7 mouse cellular contexts compared by ENCODE assay signal in genomic region chr7:4898851-4899648, GRCm38 (mm10). TPM values are rescaled to one million over a fixed set of nuclear protein-coding genes. Genes with fewer than 3 reads are reported as not detected.
DNase-seq lines count a peak whose midpoint lies in the region; ATAC-seq and TF ChIP-seq lines count a peak whose summit lies in the region.

No protein-coding gene starts in this region.

- H3K36me3 ChIP-seq in limb, embryonic 10.5 days, result no peaks in the 10 kb centered on the region

- ATAC-seq in erythroid progenitor cell, adult 5-6 weeks (replicated peaks; ENCODE audit: low FRiP score, poor library complexity, severe bottlenecking), result 0 out of 2 replicates have a peak, but pooled peaks have one; percentile 41

- no peak for TF ChIP-seq POLR2A in olfactory bulb, adult 2 months (IDR thresholded peaks at IDR 0.05; ENCODE audit: insufficient read depth, low read depth, low read length)

- DNase-seq in left cerebral cortex, postnatal 4 days, result peak; percentile 43
- no peak for DNase-seq in left cerebral cortex, adult 18-20 months (ENCODE audit: low spot score in 2 of 2)
- peak; percentile 37 for DNase-seq in limb, embryonic 10.5 days (ENCODE audit: low spot score)
- DNase-seq in urinary bladder, postnatal 4 days (ENCODE audit: low spot score in 2 of 2), result no peak
- no peak for DNase-seq in right cerebral cortex, postnatal 14 days

- peaks cover 7% of the 10 kb centered on the region for H3K4me1 ChIP-seq in limb, embryonic 10.5 days
- peaks cover 14% of the 10 kb centered on the region for H3K4me1 ChIP-seq in olfactory bulb, adult 2 months (ENCODE audit: control insufficient read depth, insufficient read depth, low read length)

- H3K9me3 ChIP-seq in limb, embryonic 10.5 days (replicated peaks), result 0 out of 2 replicates have a peak, but pooled peaks cover 2% of the 10 kb centered on the region

- 14% methylated on average over 18 of the region's 18 CpGs for WGBS in limb, embryonic 10.5 days
- 31% methylated on average over 18 of the region's 18 CpGs for WGBS in olfactory bulb, adult 2 months

- no peak overlapping the region for H3K27ac ChIP-seq in limb, embryonic 10.5 days
- H3K27ac ChIP-seq in olfactory bulb, adult 2 months (ENCODE audit: insufficient read depth, low read depth, low read length), result no peak overlapping the region

- intact Hi-C loops in left cerebral cortex, postnatal 4 days (cut with DNase I), result no loop called here

- no peak for TF ChIP-seq CTCF in olfactory bulb, adult 2 months (IDR thresholded peaks at IDR 0.05; ENCODE audit: insufficient read depth, low read depth, low read length)

- H3K4me3 ChIP-seq in limb, embryonic 10.5 days, result peak overlapping the region; percentile 35
- H3K4me3 ChIP-seq in olfactory bulb, adult 2 months (ENCODE audit: insufficient read depth, low read depth, low read length), result peak overlapping the region; percentile 29; the same call in 1 of the 2 replicates

- H3K27me3 ChIP-seq in limb, embryonic 10.5 days (ENCODE audit: low read depth, poor library complexity, severe bottlenecking), result peaks cover 33% of the 10 kb centered on the region

RNA-seq across cellular contexts. Expression of gene Gm36210, which starts 7.3 kb away (rescaled TPM):
- under 1 TPM; 0.50 to 0.74 TPM for total RNA-seq in left cerebral cortex, postnatal 4 days (2021)
- under 1 TPM in 1 of 2 experiments, not detected in 1; 0.46 TPM for total RNA-seq in left cerebral cortex, adult 18-20 months (2021)
- total RNA-seq in erythroid progenitor cell, adult 5-6 weeks (2015; ENCODE audit: low replicate concordance), result not detected in 2 replicates
- not detected in 2 replicates for total RNA-seq in erythroid progenitor cell, adult 5-6 weeks (2017; ENCODE audit: low replicate concordance)
- polyA plus RNA-seq in limb, embryonic 10.5 days (2016; fragmentation: Nextera tagmentation; extraction: Ambion mirVana), result not detected in 2 replicates
- not detected in 2 replicates for polyA plus RNA-seq in olfactory bulb, adult 2 months (2012; ENCODE audit: insufficient read depth, insufficient read length, low replicate concordance, missing spikeins)

RNA-seq across cellular contexts. Expression of gene Zfp628, which starts 16.0 kb away (rescaled TPM):
- 10 to 100 TPM; 21.1 to 21.4 TPM for total RNA-seq in left cerebral cortex, postnatal 4 days (2021)
- 10 to 100 TPM; 14.7 to 15.9 TPM for total RNA-seq in left cerebral cortex, adult 18-20 months (2021)
- 7.1 and 8.6 TPM in 2 replicates for total RNA-seq in erythroid progenitor cell, adult 5-6 weeks (2015; ENCODE audit: low replicate concordance)
- 4.6 and 11.6 TPM in 2 replicates for total RNA-seq in erythroid progenitor cell, adult 5-6 weeks (2017; ENCODE audit: low replicate concordance)
- polyA plus RNA-seq in limb, embryonic 10.5 days (2016; fragmentation: Nextera tagmentation; extraction: Ambion mirVana), result 4.2 and 5.1 TPM in 2 replicates
- not detected in 2 replicates for polyA plus RNA-seq in olfactory bulb, adult 2 months (2012; ENCODE audit: insufficient read depth, insufficient read length, low replicate concordance, missing spikeins)

RNA-seq across cellular contexts. Expression of gene Isoc2a, which starts 22.1 kb away (rescaled TPM):
- 1 to 10 TPM; 6.2 to 6.5 TPM for total RNA-seq in left cerebral cortex, postnatal 4 days (2021)
- 10 to 100 TPM; 14.2 to 14.8 TPM for total RNA-seq in left cerebral cortex, adult 18-20 months (2021)
- 2.2 TPM in 1 of 2 replicates, not detected in the other for total RNA-seq in erythroid progenitor cell, adult 5-6 weeks (2015; ENCODE audit: low replicate concordance)
- total RNA-seq in erythroid progenitor cell, adult 5-6 weeks (2017; ENCODE audit: low replicate concordance), result 0.26 and 1.8 TPM in 2 replicates
- polyA plus RNA-seq in limb, embryonic 10.5 days (2016; fragmentation: Nextera tagmentation; extraction: Ambion mirVana), result 0.46 and 0.64 TPM in 2 replicates
- not detected in 2 replicates for polyA plus RNA-seq in olfactory bulb, adult 2 months (2012; ENCODE audit: insufficient read depth, insufficient read length, low replicate concordance, missing spikeins)

RNA-seq across cellular contexts. Expression of gene Nat14, which starts 22.8 kb away (rescaled TPM):
- 10 to 100 TPM; 50.8 to 51.5 TPM for total RNA-seq in left cerebral cortex, postnatal 4 days (2021)
- 100 to 1,000 TPM; 104 TPM for total RNA-seq in left cerebral cortex, adult 18-20 months (2021)
- total RNA-seq in erythroid progenitor cell, adult 5-6 weeks (2015; ENCODE audit: low replicate concordance), result 2.9 TPM in 1 of 2 replicates, not detected in the other
- 0.64 and 4.4 TPM in 2 replicates for total RNA-seq in erythroid progenitor cell, adult 5-6 weeks (2017; ENCODE audit: low replicate concordance)
- polyA plus RNA-seq in limb, embryonic 10.5 days (2016; fragmentation: Nextera tagmentation; extraction: Ambion mirVana), result 2.8 and 4.9 TPM in 2 replicates
- not detected in 2 replicates for polyA plus RNA-seq in olfactory bulb, adult 2 months (2012; ENCODE audit: insufficient read depth, insufficient read length, low replicate concordance, missing spikeins)

RNA-seq across cellular contexts. Expression of gene Ssc5d, which starts 26.5 kb away (rescaled TPM):
- total RNA-seq in left cerebral cortex, postnatal 4 days (2021), result 1 to 10 TPM; 3.1 to 3.6 TPM
- total RNA-seq in left cerebral cortex, adult 18-20 months (2021), result 1 to 10 TPM; 2.6 to 3.3 TPM
- total RNA-seq in erythroid progenitor cell, adult 5-6 weeks (2015; ENCODE audit: low replicate concordance), result not detected in 2 replicates
- total RNA-seq in erythroid progenitor cell, adult 5-6 weeks (2017; ENCODE audit: low replicate concordance), result not detected in 2 replicates
- polyA plus RNA-seq in limb, embryonic 10.5 days (2016; fragmentation: Nextera tagmentation; extraction: Ambion mirVana), result 0.95 and 2.0 TPM in 2 replicates
- not detected in 2 replicates for polyA plus RNA-seq in olfactory bulb, adult 2 months (2012; ENCODE audit: insufficient read depth, insufficient read length, low replicate concordance, missing spikeins)

Comparison
In these comparisons a context has a peak if more than half of its experiments do, and no peak if none do; other contexts are left out.
1. DNase-seq: peak in left cerebral cortex, postnatal 4 days (single experiment) and limb, embryonic 10.5 days (single experiment); none in left cerebral cortex, adult 18-20 months (0 of 2), urinary bladder, postnatal 4 days (0 of 2) and right cerebral cortex, postnatal 14 days (single experiment).